Mouse (Mus musculus): ENCODE measurements around the gene Xpo4.
"Not testable (repeated sequence)": the region's sequence is repeated elsewhere in the genome, so short reads cannot be mapped to it uniquely, and the experiment has no call there.

The Xpo4 gene

GRCm38 (mm10) chr14:57664822-57665627 lies at the start of gene Xpo4:
Gene Xpo4, minus strand, starts transcription at chr14:57665430.
- DNase-seq (ENCODE audit: low read depth, low spot score) = peak; percentile 91

GRCm38 (mm10) chr14:57712884-57713283 lies 47.7 kb upstream of the Xpo4 start:
- DNase-seq (ENCODE audit: low read depth, low spot score) = peak; percentile 73

- DNase-seq (ENCODE audit: low read depth, low spot score) = peak; percentile 41
These were observed 45.8 kb upstream of the Xpo4 start for GRCm38 (mm10) chr14:57711059-57711458.

GRCm38 (mm10) chr14:57709171-57709570 lies 43.9 kb upstream of the Xpo4 start:
- DNase-seq (ENCODE audit: low read depth, low spot score) = no peak

- DNase-seq (ENCODE audit: low read depth, low spot score) = no peak
These were observed 43.4 kb upstream of the Xpo4 start for GRCm38 (mm10) chr14:57708580-57708979.

- no peak for DNase-seq (ENCODE audit: low read depth, low spot score)
These were observed 42.1 kb upstream of the Xpo4 start for GRCm38 (mm10) chr14:57707100-57707893.

GRCm38 (mm10) chr14:57706760-57707099 lies 41.5 kb upstream of the Xpo4 start:
- no peak for DNase-seq (ENCODE audit: low read depth, low spot score)

- no peak for DNase-seq (ENCODE audit: low read depth, low spot score)
These were observed 40.5 kb upstream of the Xpo4 start for GRCm38 (mm10) chr14:57705759-57706158.

GRCm38 (mm10) chr14:57705075-57705474 lies 39.8 kb upstream of the Xpo4 start:
- no peak for DNase-seq (ENCODE audit: low read depth, low spot score)

GRCm38 (mm10) chr14:57701915-57702477 lies 36.8 kb upstream of the Xpo4 start:
- DNase-seq (ENCODE audit: low read depth, low spot score) = no peak

GRCm38 (mm10) chr14:57699461-57699970 lies 34.3 kb upstream of the Xpo4 start:
- no peak for DNase-seq (ENCODE audit: low read depth, low spot score)

GRCm38 (mm10) chr14:57699016-57699415 lies 33.8 kb upstream of the Xpo4 start:
- no peak for DNase-seq (ENCODE audit: low read depth, low spot score)

GRCm38 (mm10) chr14:57696066-57696465 lies 30.8 kb upstream of the Xpo4 start:
- no peak for DNase-seq (ENCODE audit: low read depth, low spot score)

GRCm38 (mm10) chr14:57695550-57695949 lies 30.3 kb upstream of the Xpo4 start:
- no peak for DNase-seq (ENCODE audit: low read depth, low spot score)

GRCm38 (mm10) chr14:57694246-57694645 lies 29.0 kb upstream of the Xpo4 start:
- no peak for DNase-seq (ENCODE audit: low read depth, low spot score)

GRCm38 (mm10) chr14:57692517-57693130 lies 27.4 kb upstream of the Xpo4 start:
- no peak for DNase-seq (ENCODE audit: low read depth, low spot score)

- no peak for DNase-seq (ENCODE audit: low read depth, low spot score)
These were observed 26.1 kb upstream of the Xpo4 start for GRCm38 (mm10) chr14:57691316-57691715.

- no peak for DNase-seq (ENCODE audit: low read depth, low spot score)
These were observed 25.5 kb upstream of the Xpo4 start for GRCm38 (mm10) chr14:57690681-57691080.

- not testable (repeated sequence) for DNase-seq (ENCODE audit: low read depth, low spot score)
These were observed 22.8 kb upstream of the Xpo4 start for GRCm38 (mm10) chr14:57688066-57688465.

- no peak for DNase-seq (ENCODE audit: low read depth, low spot score)
These were observed 22.2 kb upstream of the Xpo4 start for GRCm38 (mm10) chr14:57687441-57687840.

- DNase-seq (ENCODE audit: low read depth, low spot score) = no peak
These were observed 21.4 kb upstream of the Xpo4 start for GRCm38 (mm10) chr14:57686647-57687046.

- peak; percentile 64 for DNase-seq (ENCODE audit: low read depth, low spot score)
These were observed 19.3 kb upstream of the Xpo4 start for GRCm38 (mm10) chr14:57684579-57684978.
